ENCODE assay signal across 22 mouse cellular contexts in genomic region chr6:98864306-98864705, GRCm38 (mm10).
DNase-seq lines count a peak whose midpoint lies in the region; ATAC-seq and TF ChIP-seq lines count a peak whose summit lies in the region.
"Had no signal": no experiment of that assay in that cellular context is flagged by ENCODE, and none has a peak within 500 bp of the region (broad histone marks: within the 10 kb centered on the region; RNA-seq: fewer than 3 reads in every experiment).

No protein-coding gene starts in this region.

- H3K4me2 ChIP-seq in hindbrain, embryonic 14.5 days (replicated peaks) = no peak overlapping the region
- no peak overlapping the region for H3K4me2 ChIP-seq in hindbrain, postnatal 0 days (ENCODE audit: low read depth, low read length)
- H3K4me2 ChIP-seq in lung, postnatal 0 days (replicated peaks; ENCODE audit: low read depth, low read length) = no peak overlapping the region
- no peak overlapping the region for H3K4me2 ChIP-seq in midbrain, embryonic 16.5 days (ENCODE audit: low read length)
- H3K4me2 ChIP-seq: heart, embryonic 13.5 days; hindbrain, embryonic 15.5 days; liver, embryonic 11.5 days; midbrain, embryonic 11.5 days had no signal

- no peak overlapping the region for H3K27ac ChIP-seq in hindbrain, embryonic 14.5 days
- H3K27ac ChIP-seq in hindbrain, postnatal 0 days = no peak overlapping the region
- no peak overlapping the region for H3K27ac ChIP-seq in lung, postnatal 0 days (ENCODE audit: low read length)
- no peak overlapping the region for H3K27ac ChIP-seq in midbrain, embryonic 16.5 days (ENCODE audit: low read length)
- H3K27ac ChIP-seq: heart, embryonic 13.5 days; hindbrain, embryonic 15.5 days; macrophage had no signal

- H3K9ac ChIP-seq in hindbrain, embryonic 14.5 days = no peak overlapping the region
- H3K9ac ChIP-seq in hindbrain, postnatal 0 days (replicated peaks; ENCODE audit: low read length) = no peak overlapping the region
- H3K9ac ChIP-seq in lung, postnatal 0 days (replicated peaks; ENCODE audit: low read depth) = no peak overlapping the region
- H3K9ac ChIP-seq in midbrain, embryonic 16.5 days (ENCODE audit: low read depth, low read length) = no peak overlapping the region
- H3K9ac ChIP-seq: heart, embryonic 13.5 days; hindbrain, embryonic 15.5 days had no signal

- H3K4me3 ChIP-seq in hindbrain, embryonic 14.5 days (replicated peaks; ENCODE audit: low read length) = no peak overlapping the region
- no peak overlapping the region for H3K4me3 ChIP-seq in hindbrain, postnatal 0 days (ENCODE audit: low read length)
- no peak overlapping the region for H3K4me3 ChIP-seq in lung, postnatal 0 days (ENCODE audit: low read depth, low read length)
- H3K4me3 ChIP-seq in midbrain, embryonic 16.5 days (ENCODE audit: low read depth, low read length) = no peak overlapping the region
- H3K4me3 ChIP-seq: heart, embryonic 13.5 days; hindbrain, embryonic 15.5 days had no signal

- WGBS in hindbrain, embryonic 14.5 days = 68% methylated on average over 2 of the region's 2 CpGs
- 59% methylated on average over 2 of the region's 2 CpGs for WGBS in hindbrain, postnatal 0 days
- 47% methylated on average over 2 of the region's 2 CpGs for WGBS in lung, postnatal 0 days
- WGBS in midbrain, embryonic 16.5 days = 69% methylated on average over 2 of the region's 2 CpGs

- ATAC-seq in hindbrain, embryonic 14.5 days (ENCODE audit: low FRiP score) = no peak
- no peak for ATAC-seq in hindbrain, postnatal 0 days
- no peak for ATAC-seq in lung, postnatal 0 days
- no peak for ATAC-seq in midbrain, embryonic 16.5 days
- ATAC-seq: forebrain, embryonic 16.5 days had no signal

- H3K36me3 ChIP-seq in hindbrain, embryonic 14.5 days (replicated peaks; ENCODE audit: control insufficient read depth, insufficient read depth) = no peaks in the 10 kb centered on the region
- H3K36me3 ChIP-seq in hindbrain, postnatal 0 days (ENCODE audit: insufficient read depth, low read length) = no peaks in the 10 kb centered on the region
- H3K36me3 ChIP-seq in lung, postnatal 0 days (ENCODE audit: insufficient read depth, low read length) = no peaks in the 10 kb centered on the region
- H3K36me3 ChIP-seq in midbrain, embryonic 16.5 days (ENCODE audit: control insufficient read depth, insufficient read depth, low read length) = no peaks in the 10 kb centered on the region
- H3K36me3 ChIP-seq: heart, embryonic 13.5 days; hindbrain, embryonic 15.5 days had no signal

- TF ChIP-seq POLR2A in brain, embryonic 14.5 days (IDR thresholded peaks at IDR 0.05; ENCODE audit: borderline replicate concordance, extremely low read depth, insufficient read depth, insufficient read length, poor library complexity, severe bottlenecking) = no peak

- H3K27me3 ChIP-seq in hindbrain, embryonic 14.5 days (ENCODE audit: control insufficient read depth, insufficient read depth, low read length) = no peaks in the 10 kb centered on the region
- no peaks in the 10 kb centered on the region for H3K27me3 ChIP-seq in hindbrain, postnatal 0 days (ENCODE audit: insufficient read depth, low read length)
- no peaks in the 10 kb centered on the region for H3K27me3 ChIP-seq in lung, postnatal 0 days (replicated peaks; ENCODE audit: insufficient read depth, low read length)
- H3K27me3 ChIP-seq in midbrain, embryonic 16.5 days (ENCODE audit: control insufficient read depth, insufficient read depth, low read depth, low read length) = no peaks in the 10 kb centered on the region
- H3K27me3 ChIP-seq: CH12.LX; heart, embryonic 13.5 days had no signal

- no peaks in the 10 kb centered on the region for H3K4me1 ChIP-seq in hindbrain, embryonic 14.5 days (replicated peaks; ENCODE audit: control insufficient read depth, insufficient read depth, low read length)
- no peaks in the 10 kb centered on the region for H3K4me1 ChIP-seq in hindbrain, postnatal 0 days (ENCODE audit: insufficient read depth, low read length)
- H3K4me1 ChIP-seq in lung, postnatal 0 days (ENCODE audit: insufficient read depth, low read depth, low read length) = no peaks in the 10 kb centered on the region; the same call in 1 of the 2 replicates
- no peaks in the 10 kb centered on the region for H3K4me1 ChIP-seq in midbrain, embryonic 16.5 days (ENCODE audit: control insufficient read depth, insufficient read depth, low read length)
- H3K4me1 ChIP-seq: hindbrain, embryonic 15.5 days had no signal

- TF ChIP-seq EP300 in lung, postnatal 0 days (IDR thresholded peaks at IDR 0.05) = no peak

- peak; percentile 39 for DNase-seq in hindbrain, embryonic 14.5 days (ENCODE audit: low spot score)
- no peak for DNase-seq in hindbrain, postnatal 0 days (ENCODE audit: low spot score)
- DNase-seq in lung, postnatal 0 days (ENCODE audit: low spot score) = peak; percentile 23
- DNase-seq in lung, adult 18-20 months = no peak
- peak; percentile 56 for DNase-seq in brain, embryonic 14.5 days (ENCODE audit: low read depth)
- peak; percentile 21 for DNase-seq in lung, postnatal 36 days
- DNase-seq: adrenal gland, adult 8-10 months; cerebellum, adult 11 months; cerebellum, adult 9-11 months; heart, postnatal 10 days; kidney, adult 18-20 months; layer of hippocampus, adult 9-11 months; thymus, adult 2 months; thymus, postnatal 36 days had no signal

- no peaks in the 10 kb centered on the region for H3K9me3 ChIP-seq in hindbrain, embryonic 14.5 days (ENCODE audit: control insufficient read depth, low read length)
- no peaks in the 10 kb centered on the region for H3K9me3 ChIP-seq in hindbrain, postnatal 0 days (ENCODE audit: low read length)
- no peaks in the 10 kb centered on the region for H3K9me3 ChIP-seq in lung, postnatal 0 days (ENCODE audit: low read length)
- no peaks in the 10 kb centered on the region for H3K9me3 ChIP-seq in midbrain, embryonic 16.5 days (replicated peaks; ENCODE audit: control insufficient read depth, low read length, poor library complexity, severe bottlenecking)
- H3K9me3 ChIP-seq: heart, embryonic 13.5 days; hindbrain, embryonic 15.5 days had no signal

- no peak for TF ChIP-seq CTCF in hindbrain, postnatal 0 days (IDR thresholded peaks at IDR 0.05; ENCODE audit: low read depth)
- no peak for TF ChIP-seq CTCF in lung, postnatal 0 days (IDR thresholded peaks at IDR 0.05)
- TF ChIP-seq CTCF in brain, embryonic 14.5 days (IDR thresholded peaks at IDR 0.05; ENCODE audit: borderline replicate concordance, extremely low read depth, insufficient read depth, insufficient read length) = no peak

Comparison
In these comparisons a context has a peak if more than half of its experiments do, and no peak if none do; other contexts are left out.
1. DNase-seq: peak in hindbrain, embryonic 14.5 days (single experiment), lung, postnatal 0 days (single experiment), brain, embryonic 14.5 days (single experiment) and lung, postnatal 36 days (single experiment); none in hindbrain, postnatal 0 days (single experiment) and lung, adult 18-20 months (0 of 2).